Mouse (Mus musculus) brown adipose tissue, adult 24 weeks (tissue): ENCODE data around the gene 4930523C07Rik. TPM values are rescaled to one million over a fixed set of nuclear protein-coding genes. Genes with fewer than 3 reads are reported as not detected.

Experiments
- H3K27ac ChIP-seq: fragments of 200-500 bp; replicated peaks from 2 replicates; pipeline ENCODE4 v1.5.1; 2012; ENCODE audit warnings: low read depth, mild to moderate bottlenecking, low read length
- H3K4me1 ChIP-seq: fragments of 200-500 bp; 2 replicates; pipeline ENCODE4 v1.6.1; 2012; ENCODE audit warnings: low read length, mixed read lengths; ENCODE audit not compliant: control insufficient read depth, insufficient read depth, insufficient read length
- H3K4me3 ChIP-seq: fragments of 200-500 bp; 2 replicates; pipeline ENCODE4 v1.5.1; 2012; ENCODE audit warnings: low read depth, mild to moderate bottlenecking, low read length, moderate library complexity; ENCODE audit not compliant: insufficient read depth
- polyA plus RNA-seq: library from polyadenylated mRNA; stranded (reverse); fragments of >200 nt; gene quantifications from 2 replicates; pipeline ENCODE4 v1.2.4, GENCODE M21; 2012; ENCODE audit not compliant: missing spikeins, insufficient read depth, insufficient read length

Gene 4930523C07Rik
- polyA plus RNA-seq, 1 experiment: 15.0 TPM

DNA sequence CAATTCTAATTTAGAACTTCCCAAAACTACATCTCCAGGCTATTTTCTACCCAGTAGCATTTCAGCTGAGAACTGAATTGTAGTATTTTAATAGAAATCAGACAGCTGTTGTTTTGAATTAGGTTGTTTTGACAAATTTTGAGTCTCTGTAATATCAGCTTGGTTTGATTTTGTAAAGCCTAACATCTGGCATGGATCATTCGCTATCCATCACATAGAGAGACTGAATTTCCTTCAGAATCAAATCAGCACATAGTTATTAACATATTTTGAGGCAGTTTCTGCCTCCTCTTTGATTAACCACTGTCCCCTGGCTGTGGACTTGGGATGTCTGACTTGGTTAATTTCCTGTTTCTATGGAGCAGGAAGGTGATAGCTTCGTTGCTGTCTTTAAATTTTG, 64.4 kb downstream of the 4930523C07Rik start:
- H3K4me3 ChIP-seq: no peak overlapping the region
- H3K27ac ChIP-seq: no peak overlapping the region
- no peaks in the 10 kb centered on the region for H3K4me1 ChIP-seq

DNA sequence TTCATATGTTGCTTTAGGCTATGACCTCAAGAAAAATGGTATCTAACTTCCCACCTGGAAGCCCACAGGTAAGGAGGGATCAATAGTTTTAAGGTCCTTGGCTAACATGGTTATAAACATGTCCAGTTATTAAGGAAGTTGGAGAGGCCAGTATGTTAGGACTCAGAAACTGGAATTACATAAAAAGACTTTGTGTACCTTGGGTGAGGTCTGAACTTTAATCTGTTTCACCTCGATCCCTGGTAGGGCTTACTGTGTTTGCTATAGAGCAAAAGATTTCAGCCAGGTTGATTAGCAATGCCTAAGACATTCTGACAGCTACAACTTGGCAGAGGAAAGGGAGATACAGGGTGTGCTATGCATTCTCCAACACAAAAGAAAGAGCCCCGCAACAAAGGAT, 79.8 kb downstream of the 4930523C07Rik start:
- no peak overlapping the region for H3K27ac ChIP-seq
- H3K4me3 ChIP-seq: no peak overlapping the region
- no peaks in the 10 kb centered on the region for H3K4me1 ChIP-seq

Other genes with a start within 250 kb of the 4930523C07Rik start
- gene Tnn, start 109.2 kb downstream of the 4930523C07Rik start, polyA plus RNA-seq: not detected in 2 replicates
- gene Mrps14, start 150.8 kb downstream of the 4930523C07Rik start, polyA plus RNA-seq: 200 and 252 TPM in 2 replicates
- gene Cacybp, start 168.5 kb downstream of the 4930523C07Rik start, polyA plus RNA-seq: 86.5 and 125 TPM in 2 replicates